Comparison of ENCODE assay signal across 8 mouse cellular contexts in the genomic region with DNA sequence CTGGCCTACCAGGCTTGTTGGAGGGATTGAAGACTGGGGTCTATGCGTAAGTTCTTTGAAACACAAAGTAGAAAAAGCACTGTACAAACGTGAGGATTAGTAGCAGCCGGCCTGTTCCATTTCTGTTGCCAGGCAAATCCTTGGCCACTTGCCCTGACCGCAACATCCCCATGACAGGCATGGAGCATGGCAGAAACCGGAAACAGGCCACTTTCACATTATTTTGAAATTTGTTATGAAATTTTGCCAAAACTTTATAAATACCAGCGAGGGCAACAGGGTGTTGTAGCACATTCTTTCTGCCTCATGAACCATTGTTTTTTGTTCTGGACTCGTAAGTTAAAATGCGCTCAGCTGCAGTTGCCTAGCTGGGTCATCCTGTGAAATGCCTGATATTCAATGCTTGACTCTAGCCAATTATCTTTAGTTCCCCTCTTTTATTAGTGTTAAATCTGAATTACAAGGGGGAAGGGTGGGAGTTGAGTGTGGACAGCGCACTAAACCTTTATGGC.
A peak's percentile ranks its signal among the peaks of the same experiment; 100 is the strongest.
DNase-seq lines count a peak whose midpoint lies in the region; ATAC-seq lines count a peak whose summit lies in the region.

No protein-coding gene starts in this region.

- H3K4me2 ChIP-seq in embryonic facial prominence, embryonic 13.5 days: peak overlapping the region; percentile 46
- H3K4me2 ChIP-seq in midbrain, embryonic 13.5 days (replicated peaks): no peak overlapping the region

- DNase-seq in 3T3-L1 (ENCODE audit: low read depth, low spot score) (peak; percentile 61), adipocyte (ENCODE audit: low spot score) (peak; percentile 83)
- DNase-seq in heart, postnatal 14 days: peak; percentile 48 to 66
- peak; percentile 85 to 88 for DNase-seq in kidney, postnatal 4 days
- no peak for DNase-seq in thymus, postnatal 4 days

- intact Hi-C loops in heart, postnatal 14 days (cut with DNase I): no loop called here

- 34% methylated on average over 9 of the region's 9 CpGs for WGBS in embryonic facial prominence, embryonic 13.5 days
- WGBS in midbrain, embryonic 13.5 days: 48% methylated on average over 9 of the region's 9 CpGs

- peaks cover 22% of the 10 kb centered on the region for H3K4me1 ChIP-seq in embryonic facial prominence, embryonic 13.5 days
- 0 out of 2 replicates have a peak, but pooled peaks cover 4% of the 10 kb centered on the region for H3K4me1 ChIP-seq in midbrain, embryonic 13.5 days (replicated peaks)

- H3K4me3 ChIP-seq in embryonic facial prominence, embryonic 13.5 days: peak overlapping the region; percentile 12; the same call in 1 of the 2 replicates
- no peak overlapping the region for H3K4me3 ChIP-seq in midbrain, embryonic 13.5 days (replicated peaks)

- H3K9me3 ChIP-seq in embryonic facial prominence, embryonic 13.5 days: no peaks in the 10 kb centered on the region
- H3K9me3 ChIP-seq in midbrain, embryonic 13.5 days: no peaks in the 10 kb centered on the region

- no peak overlapping the region; the same call in 1 of the 2 replicates for H3K27ac ChIP-seq in embryonic facial prominence, embryonic 13.5 days
- no peak overlapping the region for H3K27ac ChIP-seq in midbrain, embryonic 13.5 days

- H3K9ac ChIP-seq in embryonic facial prominence, embryonic 13.5 days: no peak overlapping the region
- H3K9ac ChIP-seq in midbrain, embryonic 13.5 days (replicated peaks): no peak overlapping the region

- H3K36me3 ChIP-seq in embryonic facial prominence, embryonic 13.5 days: no peaks in the 10 kb centered on the region
- no peaks in the 10 kb centered on the region for H3K36me3 ChIP-seq in midbrain, embryonic 13.5 days

- H3K27me3 ChIP-seq in embryonic facial prominence, embryonic 13.5 days: peaks cover 45% of the 10 kb centered on the region
- no peaks in the 10 kb centered on the region for H3K27me3 ChIP-seq in midbrain, embryonic 13.5 days

- peak; percentile 74; the same call in 1 of the 2 replicates for ATAC-seq in embryonic facial prominence, embryonic 13.5 days (ENCODE audit: insufficient number of reproducible peaks, insufficient read depth, low FRiP score, low TSS enrichment, low read depth)
- ATAC-seq in midbrain, embryonic 13.5 days: peak; percentile 66; the same call in 1 of the 2 replicates
- ATAC-seq in CD4-positive, CD25-positive, alpha-beta regulatory T cell, adult 4 months: no peak
